Mouse (Mus musculus): ENCODE results near the gene Tex29. TPM values are rescaled to one million over a fixed set of nuclear protein-coding genes. Genes with fewer than 3 reads are reported as not detected.

The Tex29 gene
- polyA plus RNA-seq, 2 experiments: 0.23 TPM; not detected in 1

- Histone ChIP-seq H3K27me3 (ENCODE audit: control insufficient read depth, insufficient read depth, low read length) (no peaks in the 10 kb centered on the region), H3K36me3 (ENCODE audit: control insufficient read depth, insufficient read depth, low read length) (no peaks in the 10 kb centered on the region), H3K9me3 (ENCODE audit: control insufficient read depth, low read length) (no peaks in the 10 kb centered on the region), H3K4me3 (replicated peaks; ENCODE audit: low read length) (no peak overlapping the region), H3K27ac (replicated peaks; ENCODE audit: low read depth, low read length) (no peak overlapping the region), H3K4me1 (ENCODE audit: control insufficient read depth, insufficient read depth, low read length) (no peaks in the 10 kb centered on the region), H3K4me2 (replicated peaks; ENCODE audit: low read depth, low read length, severe bottlenecking) (no peak overlapping the region), H3K9ac (ENCODE audit: low read depth, low read length, severe bottlenecking) (no peak overlapping the region)
- no peak for ATAC-seq (ENCODE audit: low FRiP score, low read depth)
- 87% methylated on average over 13 of the region's 13 CpGs for WGBS
- TF ChIP-seq POLR2A (IDR thresholded peaks at IDR 0.05; ENCODE audit: borderline replicate concordance, extremely low read depth, insufficient read depth, insufficient read length): no peak
- DNase-seq (ENCODE audit: low spot score): no peak
Measured at GRCm38 (mm10) chr8:11896022-11896662, 55.9 kb downstream of the Tex29 start.

- no peak overlapping the region for H3K27ac ChIP-seq (replicated peaks; ENCODE audit: low read depth, low read length)
- H3K9me3 ChIP-seq (ENCODE audit: control insufficient read depth, low read length): no peaks in the 10 kb centered on the region
- no peak overlapping the region for H3K4me2 ChIP-seq (replicated peaks; ENCODE audit: low read depth, low read length, severe bottlenecking)
- ATAC-seq (ENCODE audit: low FRiP score, low read depth): no peak
- TF ChIP-seq POLR2A (IDR thresholded peaks at IDR 0.05; ENCODE audit: borderline replicate concordance, extremely low read depth, insufficient read depth, insufficient read length): no peak
- H3K4me1 ChIP-seq (ENCODE audit: control insufficient read depth, insufficient read depth, low read length): no peaks in the 10 kb centered on the region
- no peaks in the 10 kb centered on the region for H3K36me3 ChIP-seq (ENCODE audit: control insufficient read depth, insufficient read depth, low read length)
- 88% methylated on average over 10 of the region's 10 CpGs for WGBS
- H3K27me3 ChIP-seq (ENCODE audit: control insufficient read depth, insufficient read depth, low read length): no peaks in the 10 kb centered on the region
- no peak overlapping the region for H3K4me3 ChIP-seq (replicated peaks; ENCODE audit: low read length)
- no peak for DNase-seq (ENCODE audit: low spot score)
- H3K9ac ChIP-seq (ENCODE audit: low read depth, low read length, severe bottlenecking): no peak overlapping the region
Measured at GRCm38 (mm10) chr8:11896677-11897076, 56.4 kb downstream of the Tex29 start.

- ATAC-seq (ENCODE audit: low FRiP score, low read depth) (no peak), DNase-seq (ENCODE audit: low spot score) (no peak)
- Histone ChIP-seq H3K27ac (replicated peaks; ENCODE audit: low read depth, low read length) (no peak overlapping the region), H3K4me1 (ENCODE audit: control insufficient read depth, insufficient read depth, low read length) (no peaks in the 10 kb centered on the region), H3K27me3 (ENCODE audit: control insufficient read depth, insufficient read depth, low read length) (no peaks in the 10 kb centered on the region), H3K9ac (ENCODE audit: low read depth, low read length, severe bottlenecking) (no peak overlapping the region), H3K9me3 (ENCODE audit: control insufficient read depth, low read length) (no peaks in the 10 kb centered on the region), H3K36me3 (ENCODE audit: control insufficient read depth, insufficient read depth, low read length) (no peaks in the 10 kb centered on the region), H3K4me2 (replicated peaks; ENCODE audit: low read depth, low read length, severe bottlenecking) (no peak overlapping the region), H3K4me3 (replicated peaks; ENCODE audit: low read length) (no peak overlapping the region)
- no peak for TF ChIP-seq POLR2A (IDR thresholded peaks at IDR 0.05; ENCODE audit: borderline replicate concordance, extremely low read depth, insufficient read depth, insufficient read length)
- 73% methylated on average over 1 of the region's 1 CpGs for WGBS
Measured at GRCm38 (mm10) chr8:11898814-11899213, 58.5 kb downstream of the Tex29 start.

Other genes starting within 250 kb of the Tex29 start
- gene Ankrd10, start 204.7 kb upstream of the Tex29 start, polyA plus RNA-seq (2012; rRNA removed): 184 and 247 TPM in 2 replicates
- gene Ankrd10, start 204.7 kb upstream of the Tex29 start, polyA plus RNA-seq (2014; fragmentation: Nextera tagmentation; extraction: Ambion mirVana): 91.8 and 103 TPM in 2 replicates
- not detected in 2 replicates for gene 1700016D06Rik, start 139.4 kb upstream of the Tex29 start, polyA plus RNA-seq (2012; rRNA removed)
- gene 1700016D06Rik, start 139.4 kb upstream of the Tex29 start, polyA plus RNA-seq (2014; fragmentation: Nextera tagmentation; extraction: Ambion mirVana): not detected in 2 replicates
- gene Arhgef7, start 112.8 kb upstream of the Tex29 start, polyA plus RNA-seq (2012; rRNA removed): 52.6 and 58.6 TPM in 2 replicates
- 54.4 and 56.5 TPM in 2 replicates for gene Arhgef7, start 112.8 kb upstream of the Tex29 start, polyA plus RNA-seq (2014; fragmentation: Nextera tagmentation; extraction: Ambion mirVana)